Mouse (Mus musculus) erythroblast, embryonic 14.5 days (primary cell): ENCODE data around the gene Zic2. TPM values are rescaled to one million over a fixed set of nuclear protein-coding genes. Genes with fewer than 3 reads are reported as not detected.

Experiments used
- H3K27me3 ChIP-seq: 2 replicates; pipeline ENCODE4 v1.6.1; 2012; ENCODE audit warnings: inconsistent platforms; ENCODE audit not compliant: control insufficient read depth
- H3K36me3 ChIP-seq: 2 replicates; pipeline ENCODE4 v1.6.1; 2012; ENCODE audit warnings: mild to moderate bottlenecking, inconsistent platforms; ENCODE audit not compliant: control insufficient read depth
- H3K4me1 ChIP-seq: 2 replicates; pipeline ENCODE4 v1.6.1; 2012; ENCODE audit warnings: inconsistent platforms; ENCODE audit not compliant: control insufficient read depth
- H3K4me3 ChIP-seq: replicated peaks from 2 replicates; pipeline ENCODE3; 2012; ENCODE audit warnings: moderate library complexity, mild to moderate bottlenecking, inconsistent platforms
- H3K9me3 ChIP-seq: 2 replicates; pipeline ENCODE4 v1.6.1; 2012; ENCODE audit warnings: low read length, inconsistent platforms, mixed read lengths; ENCODE audit not compliant: control insufficient read depth
- GATA1 ChIP-seq: IDR thresholded peaks from 2 replicates; pipeline ENCODE4 v1.6.1; 2012; ENCODE audit warnings: low read length, inconsistent platforms, mixed read lengths
- TAL1 ChIP-seq: IDR thresholded peaks from 3 replicates; pipeline ENCODE4 v1.6.1; 2012; ENCODE audit warnings: low read length, inconsistent platforms, mixed read lengths
- polyA plus RNA-seq: library from polyadenylated mRNA; stranded (reverse); fragments of >175 nt; gene quantifications from 2 replicates; pipeline ENCODE4 v1.2.3, GENCODE M21; 2012

Gene Zic2
- polyA plus RNA-seq, 1 experiment, result not detected

DNA sequence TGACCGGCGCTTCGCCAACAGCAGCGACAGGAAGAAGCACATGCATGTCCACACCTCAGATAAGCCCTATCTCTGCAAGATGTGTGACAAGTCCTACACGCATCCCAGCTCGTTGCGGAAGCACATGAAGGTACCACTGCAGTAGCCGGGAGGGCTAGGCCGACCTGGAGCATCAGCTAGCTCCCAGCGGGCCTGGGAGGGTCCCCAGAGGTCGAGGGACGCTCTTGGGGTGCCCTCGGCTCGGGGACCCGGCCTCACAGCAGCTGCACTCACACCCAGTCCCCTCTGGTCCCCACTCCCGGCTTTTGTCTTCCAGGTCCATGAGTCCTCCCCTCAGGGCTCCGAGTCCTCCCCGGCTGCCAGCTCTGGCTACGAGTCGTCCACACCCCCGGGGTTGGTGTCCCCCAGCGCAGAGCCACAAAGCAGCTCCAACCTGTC lies 3.4 kb downstream of the Zic2 start:
- no peak overlapping the region for H3K4me3 ChIP-seq
- TF ChIP-seq GATA1, result no peak
- TF ChIP-seq TAL1, result no peak
- H3K27me3 ChIP-seq, result peaks cover 100% of the 10 kb centered on the region
- H3K9me3 ChIP-seq, result peaks cover 7% of the 10 kb centered on the region; the same call in 1 of the 2 replicates
- H3K36me3 ChIP-seq, result no peaks in the 10 kb centered on the region
- no peaks in the 10 kb centered on the region for H3K4me1 ChIP-seq

DNA sequence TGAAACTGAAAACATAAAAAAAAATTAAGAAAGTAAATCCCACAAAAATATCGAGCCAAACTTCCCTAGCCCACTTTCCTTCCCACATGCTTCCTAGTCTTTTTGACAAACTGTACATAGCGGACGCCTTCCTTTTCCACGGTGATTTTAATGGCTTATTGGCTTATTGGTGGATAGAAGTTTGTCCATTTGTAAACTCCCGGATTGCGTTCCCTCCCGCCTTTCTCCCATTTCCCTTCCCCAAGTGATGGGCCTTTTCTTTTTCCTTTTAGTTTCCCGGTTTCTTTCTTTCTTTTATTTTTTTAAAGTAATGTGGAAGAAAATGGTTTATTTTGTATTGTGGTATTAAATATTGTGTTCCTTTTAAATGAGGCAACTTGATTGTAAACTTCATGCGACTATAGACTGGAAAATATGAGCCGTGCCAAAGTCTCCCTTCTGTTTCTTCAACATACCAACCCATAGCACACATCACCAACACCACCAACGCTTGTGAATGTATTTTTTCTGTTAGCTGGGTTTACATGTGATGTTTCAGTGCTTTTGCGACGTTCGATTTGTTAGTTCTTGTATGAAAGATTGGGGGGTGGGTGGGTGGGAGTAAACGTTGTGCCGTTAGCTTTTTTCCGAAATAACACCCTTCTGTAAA lies 4.3 kb downstream of the Zic2 start:
- Histone ChIP-seq H3K36me3 (no peaks in the 10 kb centered on the region), H3K27me3 (peaks cover 100% of the 10 kb centered on the region), H3K4me3 (no peak overlapping the region), H3K4me1 (no peaks in the 10 kb centered on the region), H3K9me3 (peaks cover 7% of the 10 kb centered on the region; the same call in 1 of the 2 replicates)
- TF ChIP-seq TAL1 (no peak), GATA1 (no peak)

DNA sequence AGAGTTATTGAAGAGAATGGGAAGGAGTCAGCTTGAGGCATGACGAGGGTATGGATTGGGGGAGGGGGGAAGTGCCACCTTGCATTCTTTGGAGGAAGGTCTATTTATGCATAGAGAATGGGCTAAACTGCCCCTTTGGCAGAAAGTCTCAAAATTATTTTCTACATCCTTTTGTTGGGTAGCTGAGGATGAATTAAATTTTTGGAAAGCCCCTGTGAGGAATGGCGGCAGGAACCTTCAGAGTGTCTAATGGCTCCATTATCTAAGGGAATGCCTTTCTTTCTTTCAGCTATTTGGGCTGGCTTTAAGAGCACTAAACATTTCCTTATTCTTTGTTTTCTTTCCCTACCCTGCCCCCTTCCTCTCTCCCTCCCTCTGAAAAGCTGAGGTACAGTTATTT lies 5.1 kb downstream of the Zic2 start:
- TF ChIP-seq GATA1, result no peak
- TF ChIP-seq TAL1, result no peak
- no peak overlapping the region for H3K4me3 ChIP-seq
- no peaks in the 10 kb centered on the region for H3K36me3 ChIP-seq
- peaks cover 4% of the 10 kb centered on the region; the same call in 1 of the 2 replicates for H3K9me3 ChIP-seq
- peaks cover 100% of the 10 kb centered on the region for H3K27me3 ChIP-seq
- no peaks in the 10 kb centered on the region for H3K4me1 ChIP-seq

DNA sequence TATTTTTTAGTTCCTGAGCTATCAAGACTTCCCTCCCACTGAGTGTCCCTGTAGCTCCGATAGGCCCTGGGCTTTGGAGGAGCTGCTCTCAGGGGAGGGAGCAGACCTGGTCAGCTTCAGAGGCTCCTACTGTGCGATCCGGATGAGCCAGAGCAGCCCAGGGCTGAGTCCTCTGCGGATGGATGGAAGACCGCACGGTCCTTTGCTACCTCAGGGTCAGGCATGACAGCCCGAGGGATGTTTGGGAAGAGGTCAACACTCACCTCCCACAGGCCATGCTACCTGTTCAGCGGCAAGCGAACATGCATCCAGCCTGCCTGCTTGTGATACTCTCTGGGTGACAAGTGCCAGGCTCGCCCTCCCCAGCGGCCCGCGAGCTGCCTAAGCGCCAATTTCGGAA lies 5.9 kb downstream of the Zic2 start:
- peaks cover 100% of the 10 kb centered on the region for H3K27me3 ChIP-seq
- no peaks in the 10 kb centered on the region for H3K4me1 ChIP-seq
- TF ChIP-seq GATA1, result no peak
- no peak for TF ChIP-seq TAL1
- no peak overlapping the region for H3K4me3 ChIP-seq
- H3K9me3 ChIP-seq, result peaks cover 4% of the 10 kb centered on the region; the same call in 1 of the 2 replicates
- H3K36me3 ChIP-seq, result no peaks in the 10 kb centered on the region

DNA sequence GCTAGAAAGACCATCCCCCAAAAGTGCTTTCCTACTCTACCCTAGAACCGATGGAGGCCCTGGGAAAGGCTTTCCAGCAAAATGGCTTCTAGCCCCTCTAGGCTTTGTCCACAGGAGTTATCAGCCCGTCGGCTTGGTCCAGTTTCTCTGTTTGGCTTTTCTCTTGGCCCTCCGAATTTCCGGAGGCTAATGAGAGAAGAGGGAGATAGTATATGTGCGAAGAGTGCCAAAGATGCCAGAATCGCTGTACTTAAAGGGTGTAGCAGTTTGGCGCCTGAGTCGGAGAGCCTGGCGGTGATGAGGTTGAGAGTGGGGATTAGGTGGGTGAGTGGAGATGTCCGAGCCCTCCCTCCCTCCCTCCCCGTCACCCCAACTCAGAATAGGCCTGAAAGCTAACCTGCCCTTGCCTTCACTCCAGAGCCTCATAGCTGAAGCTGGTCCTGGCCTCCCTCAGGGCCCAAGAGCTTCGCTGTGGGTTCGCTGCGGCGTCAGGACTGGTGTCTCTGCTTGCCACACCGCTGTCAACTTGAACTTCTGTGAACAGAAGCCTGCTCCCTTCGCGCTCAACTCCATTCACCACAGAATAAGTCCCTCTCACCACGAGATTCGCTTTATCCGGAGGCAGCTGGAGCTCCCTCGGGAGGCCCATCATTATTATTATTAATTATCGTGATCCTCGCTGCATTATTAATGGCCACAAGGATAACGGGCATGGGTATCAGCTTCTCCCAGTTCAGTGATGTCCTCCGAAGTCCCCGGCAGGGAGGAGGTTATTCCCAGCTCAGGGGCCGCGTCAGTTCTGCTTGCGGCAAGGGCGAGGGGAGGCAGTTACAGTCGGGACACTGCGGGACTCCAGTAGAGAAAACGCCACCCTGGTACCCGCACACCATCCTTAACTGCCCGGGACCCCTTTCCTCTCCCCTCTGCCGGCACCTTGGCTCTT lies 7.1 kb downstream of the Zic2 start:
- peaks cover 2% of the 10 kb centered on the region; the same call in 1 of the 2 replicates for H3K9me3 ChIP-seq
- H3K36me3 ChIP-seq, result no peaks in the 10 kb centered on the region
- TF ChIP-seq GATA1 (no peak), TAL1 (no peak)
- H3K27me3 ChIP-seq, result peaks cover 100% of the 10 kb centered on the region
- no peak overlapping the region for H3K4me3 ChIP-seq
- no peaks in the 10 kb centered on the region for H3K4me1 ChIP-seq

DNA sequence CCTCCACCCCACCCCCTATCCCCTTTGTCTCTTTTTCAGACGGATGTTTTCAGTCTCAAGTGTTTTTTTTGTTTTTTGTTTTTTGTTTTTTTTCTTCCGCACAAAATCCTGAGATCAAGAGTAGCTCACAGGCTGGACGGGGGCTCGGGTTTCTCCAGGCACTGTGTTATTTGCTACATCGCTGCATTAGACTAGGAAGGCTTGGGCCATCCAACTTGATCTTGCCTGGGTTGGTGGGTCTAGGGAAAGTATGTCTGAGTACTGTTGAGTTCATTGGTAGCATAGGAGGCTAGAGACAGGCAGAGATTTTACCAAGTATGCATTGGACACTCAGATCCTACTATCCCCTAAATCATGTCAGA lies 7.8 kb downstream of the Zic2 start:
- Histone ChIP-seq H3K4me1 (no peaks in the 10 kb centered on the region), H3K4me3 (no peak overlapping the region), H3K9me3 (peaks cover 2% of the 10 kb centered on the region; the same call in 1 of the 2 replicates), H3K36me3 (no peaks in the 10 kb centered on the region), H3K27me3 (peaks cover 100% of the 10 kb centered on the region)
- TF ChIP-seq GATA1 (no peak), TAL1 (no peak)

DNA sequence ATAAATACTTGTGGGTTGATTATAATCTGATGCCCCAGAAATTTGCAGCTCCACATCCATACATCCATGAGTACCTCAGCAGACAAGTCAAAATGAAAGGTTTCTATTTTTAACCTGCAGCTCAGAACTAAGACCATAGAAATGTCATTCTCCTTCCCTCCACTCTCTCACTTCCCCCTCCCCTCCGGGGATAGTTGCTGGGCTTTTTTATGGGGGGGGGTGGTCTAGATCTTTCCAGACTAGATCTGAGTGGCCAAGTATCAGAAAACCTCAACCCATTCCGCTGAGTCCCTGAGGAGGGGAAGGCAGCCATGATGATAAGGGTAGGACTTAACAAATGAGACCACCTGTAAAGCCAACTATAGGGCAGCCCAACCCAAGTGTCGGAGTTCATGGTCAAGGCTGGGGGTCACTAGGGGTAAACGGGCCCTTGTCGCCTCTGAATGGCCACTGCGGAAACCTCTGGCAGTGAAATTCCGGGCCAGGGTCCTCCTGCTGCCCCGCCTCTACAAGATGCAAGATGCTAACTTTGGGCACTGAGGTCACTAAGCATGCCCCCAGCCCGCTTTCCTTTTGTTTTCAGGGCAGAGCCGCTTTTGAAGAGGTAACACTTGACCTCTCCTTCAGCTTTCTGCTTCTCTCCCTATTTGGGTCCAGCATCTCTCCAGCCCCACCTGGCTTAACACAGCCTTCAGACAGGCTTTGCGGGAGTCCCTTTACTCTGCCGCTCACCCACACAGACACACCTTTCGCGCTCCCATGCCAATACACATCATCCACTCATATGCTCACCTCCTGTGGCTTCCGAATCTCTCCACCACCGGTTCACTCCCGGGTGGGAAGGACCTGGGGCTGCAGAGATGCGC lies 8.6 kb downstream of the Zic2 start:
- TF ChIP-seq TAL1 (no peak), GATA1 (no peak)
- Histone ChIP-seq H3K4me3 (no peak overlapping the region), H3K4me1 (no peaks in the 10 kb centered on the region), H3K27me3 (peaks cover 100% of the 10 kb centered on the region), H3K9me3 (no peaks in the 10 kb centered on the region; the same call in 1 of the 2 replicates), H3K36me3 (no peaks in the 10 kb centered on the region)

DNA sequence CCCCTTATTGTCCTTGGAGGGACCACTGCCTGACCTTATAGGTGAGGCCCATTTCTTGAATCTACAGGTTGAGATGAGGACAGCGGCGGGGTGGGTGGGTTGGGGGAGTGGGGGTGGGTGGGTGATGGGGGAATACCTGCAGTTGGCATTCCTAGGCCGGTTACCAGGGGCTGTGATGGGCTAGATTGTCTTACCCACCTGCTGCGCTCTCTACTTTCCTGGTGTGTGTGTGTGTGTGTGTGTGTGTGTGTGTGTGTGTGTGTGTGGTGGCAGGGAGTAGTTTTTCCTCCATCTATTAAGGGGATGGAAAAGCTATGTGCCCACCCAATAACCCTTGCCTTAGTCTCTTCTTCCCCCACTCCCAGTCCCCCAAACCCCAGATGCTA lies 9.2 kb downstream of the Zic2 start:
- Histone ChIP-seq H3K4me3 (no peak overlapping the region), H3K36me3 (no peaks in the 10 kb centered on the region), H3K4me1 (no peaks in the 10 kb centered on the region), H3K9me3 (no peaks in the 10 kb centered on the region; the same call in 1 of the 2 replicates), H3K27me3 (peaks cover 100% of the 10 kb centered on the region)
- no peak for TF ChIP-seq TAL1
